Mouse (Mus musculus): Measurements from ENCODE around the gene Gm49711. TPM values are rescaled to one million over a fixed set of nuclear protein-coding genes. Genes with fewer than 3 reads are reported as not detected.
"Not testable (repeated sequence)": the region's sequence is repeated elsewhere in the genome, so short reads cannot be mapped to it uniquely, and the experiment has no call there.

Gm49711 gene
- polyA plus RNA-seq, 1 experiment from 2014 or later = not detected

- H3K4me2 ChIP-seq; H3K27ac ChIP-seq; H3K36me3 ChIP-seq; H3K9me3 ChIP-seq (replicated peaks); H3K9ac ChIP-seq; H3K4me1 ChIP-seq; ATAC-seq; H3K27me3 ChIP-seq (replicated peaks); H3K4me3 ChIP-seq: not testable (repeated sequence)
- WGBS (ENCODE audit: insufficient replicate concordance) = 69% methylated on average over 5 of the region's 5 CpGs
Measured at GRCm38 (mm10) chr16:92210316-92210715, 152.2 kb downstream of the Gm49711 start.

DNA sequence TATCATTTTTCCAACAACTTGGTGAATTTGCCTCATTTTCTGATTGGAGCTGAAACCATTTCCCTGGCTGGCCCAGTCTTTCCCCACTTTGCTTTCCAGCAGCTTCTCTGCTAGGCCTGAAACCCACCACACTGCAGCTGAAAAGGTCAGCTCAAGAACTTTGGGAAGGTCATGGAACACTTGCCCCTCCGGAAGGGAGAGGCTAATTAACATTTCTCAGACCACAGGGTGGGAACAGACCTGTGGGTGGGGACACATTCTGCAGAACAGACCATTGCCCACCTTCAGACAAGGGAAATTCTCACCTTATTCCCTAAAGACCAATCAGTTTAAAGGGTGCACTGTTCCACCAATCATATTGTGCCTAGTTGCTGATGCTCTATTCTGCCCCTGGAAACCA lies 155.8 kb downstream of the Gm49711 start:
- not testable (repeated sequence) for H3K9me3 ChIP-seq (replicated peaks); H3K4me1 ChIP-seq; H3K9ac ChIP-seq; ATAC-seq; H3K4me3 ChIP-seq; H3K4me2 ChIP-seq; H3K27me3 ChIP-seq (replicated peaks); H3K36me3 ChIP-seq; H3K27ac ChIP-seq
- 61% methylated on average over 1 of the region's 1 CpGs for WGBS (ENCODE audit: insufficient replicate concordance)

DNA sequence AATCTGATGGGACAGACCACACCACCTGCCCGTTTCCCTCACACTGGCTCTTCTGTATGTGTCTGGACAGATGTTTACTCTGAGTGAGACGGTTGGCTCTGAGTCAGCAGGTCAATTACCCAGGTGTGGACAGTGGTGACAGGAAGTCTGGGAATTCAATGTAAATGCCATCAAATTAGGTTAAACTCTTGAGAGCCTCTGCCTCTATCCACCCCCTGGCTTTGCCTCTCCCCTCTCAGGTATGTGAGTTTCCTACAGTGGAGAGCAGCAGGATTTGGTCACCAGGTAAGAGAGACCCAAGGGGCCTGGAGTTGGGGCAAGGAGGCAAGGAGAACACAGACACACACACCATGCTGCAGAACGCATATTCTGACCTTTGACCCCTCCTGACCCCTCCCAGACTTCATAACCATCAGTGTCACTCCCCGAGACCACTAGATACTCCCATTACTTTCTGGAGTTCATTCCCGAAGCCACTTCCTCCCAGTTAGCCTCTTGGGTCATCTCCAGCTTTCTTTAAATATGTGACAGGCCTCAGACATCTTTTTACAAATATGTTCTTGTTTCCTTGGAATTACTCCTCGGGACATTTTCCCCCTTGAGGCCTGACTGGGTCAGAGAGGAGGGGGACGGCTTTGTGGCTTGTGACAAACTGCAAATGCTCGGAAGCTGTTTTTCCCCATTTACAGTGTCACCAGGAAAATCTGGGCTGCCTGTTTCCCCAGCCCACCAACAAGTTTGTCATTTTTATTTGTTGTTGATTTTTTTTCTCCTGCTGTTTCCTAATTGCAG lies 157.7 kb downstream of the Gm49711 start:
- Histone ChIP-seq H3K4me2 (no peak overlapping the region), H3K36me3 (no peaks in the 10 kb centered on the region), H3K4me1 (no peaks in the 10 kb centered on the region), H3K9ac (no peak overlapping the region), H3K27ac (no peak overlapping the region), H3K4me3 (no peak overlapping the region), H3K27me3 (replicated peaks) (no peaks in the 10 kb centered on the region), H3K9me3 (replicated peaks) (no peaks in the 10 kb centered on the region)
- WGBS (ENCODE audit: insufficient replicate concordance) = 55% methylated on average over 8 of the region's 8 CpGs
- no peak for ATAC-seq

- Histone ChIP-seq H3K9ac (no peak overlapping the region), H3K27me3 (replicated peaks) (no peaks in the 10 kb centered on the region), H3K4me2 (no peak overlapping the region), H3K36me3 (no peaks in the 10 kb centered on the region), H3K4me3 (no peak overlapping the region), H3K4me1 (no peaks in the 10 kb centered on the region), H3K27ac (no peak overlapping the region), H3K9me3 (replicated peaks) (0 out of 2 replicates have a peak, but pooled peaks cover 4% of the 10 kb centered on the region)
- ATAC-seq = no peak
- WGBS (ENCODE audit: insufficient replicate concordance) = 75% methylated on average over 11 of the region's 11 CpGs
Measured at GRCm38 (mm10) chr16:92220754-92221153, 162.6 kb downstream of the Gm49711 start.

DNA sequence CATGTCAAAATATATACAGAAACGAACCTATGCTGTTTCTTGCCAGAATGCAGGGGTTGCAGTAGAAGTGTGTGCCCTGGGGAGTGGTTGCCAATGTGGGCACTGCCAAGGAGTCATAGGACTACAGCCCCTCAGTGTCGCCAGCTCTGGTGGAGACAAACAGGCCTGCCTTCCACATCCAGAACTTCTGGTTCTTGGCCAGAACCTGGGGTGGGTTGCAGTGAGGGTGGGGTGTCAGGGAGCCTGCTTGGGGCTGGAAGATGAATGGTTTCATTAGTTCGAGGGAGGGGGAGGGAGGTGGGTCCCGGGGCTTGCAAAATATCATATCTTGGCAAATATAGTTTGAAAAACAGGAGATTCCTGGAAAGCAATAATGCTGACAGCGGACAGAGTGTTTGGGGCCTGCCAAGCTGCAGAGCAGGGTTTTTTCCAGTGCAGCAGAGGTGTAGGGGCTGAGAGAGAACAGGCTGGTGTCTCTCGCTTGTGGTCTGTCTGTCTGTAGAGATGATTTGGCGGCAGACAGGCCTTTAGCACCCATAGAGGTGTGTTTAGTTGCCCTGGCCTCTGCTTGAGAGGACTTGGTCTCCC lies 170.3 kb downstream of the Gm49711 start:
- 52% methylated on average over 7 of the region's 7 CpGs for WGBS (ENCODE audit: insufficient replicate concordance)
- Histone ChIP-seq H3K9ac (no peak overlapping the region), H3K4me2 (no peak overlapping the region), H3K27me3 (replicated peaks) (no peaks in the 10 kb centered on the region), H3K9me3 (replicated peaks) (no peaks in the 10 kb centered on the region), H3K27ac (no peak overlapping the region), H3K36me3 (no peaks in the 10 kb centered on the region), H3K4me3 (no peak overlapping the region), H3K4me1 (no peaks in the 10 kb centered on the region)
- no peak for ATAC-seq

- no peak overlapping the region for H3K4me2 ChIP-seq
- H3K9ac ChIP-seq = no peak overlapping the region
- no peaks in the 10 kb centered on the region for H3K36me3 ChIP-seq
- H3K9me3 ChIP-seq (replicated peaks) = no peaks in the 10 kb centered on the region
- no peaks in the 10 kb centered on the region for H3K27me3 ChIP-seq (replicated peaks)
- H3K27ac ChIP-seq = no peak overlapping the region
- no peak overlapping the region for H3K4me3 ChIP-seq
- 71% methylated on average over 6 of the region's 6 CpGs for WGBS (ENCODE audit: insufficient replicate concordance)
- ATAC-seq = no peak
- no peaks in the 10 kb centered on the region for H3K4me1 ChIP-seq
Measured at GRCm38 (mm10) chr16:92230476-92230931, 172.4 kb downstream of the Gm49711 start.

- H3K27ac ChIP-seq = no peak overlapping the region
- H3K4me1 ChIP-seq = no peaks in the 10 kb centered on the region
- no peak overlapping the region for H3K4me3 ChIP-seq
- no peak overlapping the region for H3K9ac ChIP-seq
- H3K4me2 ChIP-seq = no peak overlapping the region
- H3K36me3 ChIP-seq = no peaks in the 10 kb centered on the region
- H3K9me3 ChIP-seq (replicated peaks) = no peaks in the 10 kb centered on the region
- no peaks in the 10 kb centered on the region for H3K27me3 ChIP-seq (replicated peaks)
- no peak for ATAC-seq
- 36% methylated on average over 5 of the region's 5 CpGs for WGBS (ENCODE audit: insufficient replicate concordance)
Measured at GRCm38 (mm10) chr16:92234530-92234929, 176.4 kb downstream of the Gm49711 start.

DNA sequence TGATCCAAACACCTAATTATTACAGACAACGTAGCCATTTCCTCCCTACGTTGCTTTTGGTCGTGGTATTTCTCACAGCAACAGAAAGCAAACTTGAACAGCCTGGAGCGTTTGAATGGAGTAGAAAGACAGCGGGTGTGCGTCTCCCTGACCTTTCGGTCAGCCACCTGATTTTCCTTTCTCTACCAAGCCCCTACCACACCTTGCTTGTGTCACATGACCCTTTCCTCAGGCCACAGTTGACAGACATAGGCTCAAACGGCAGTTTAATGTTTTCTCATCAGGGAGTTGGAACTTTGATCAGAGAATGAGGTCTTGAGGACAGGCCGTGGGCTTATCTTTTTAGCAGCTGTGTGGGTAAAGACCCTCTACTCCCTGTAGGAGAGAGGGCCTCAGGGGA lies 177.1 kb downstream of the Gm49711 start:
- no peak overlapping the region for H3K4me2 ChIP-seq
- no peak overlapping the region for H3K9ac ChIP-seq
- H3K36me3 ChIP-seq = no peaks in the 10 kb centered on the region
- no peak overlapping the region for H3K27ac ChIP-seq
- WGBS (ENCODE audit: insufficient replicate concordance) = 51% methylated on average over 9 of the region's 9 CpGs
- ATAC-seq = no peak
- no peaks in the 10 kb centered on the region for H3K4me1 ChIP-seq
- no peaks in the 10 kb centered on the region for H3K9me3 ChIP-seq (replicated peaks)
- no peaks in the 10 kb centered on the region for H3K27me3 ChIP-seq (replicated peaks)
- no peak overlapping the region for H3K4me3 ChIP-seq

Other genes starting within 250 kb of the Gm49711 start
- 49.3 and 54.7 TPM in 2 replicates for gene Mrps6, start within 50 bp of the Gm49711 start, polyA plus RNA-seq (2016; fragmentation: Nextera tagmentation; extraction: Ambion mirVana)
- gene Slc5a3, start within 50 bp of the Gm49711 start, polyA plus RNA-seq (2016; fragmentation: Nextera tagmentation; extraction: Ambion mirVana) = 2.4 and 2.8 TPM in 2 replicates
- gene Kcne2, start 234.1 kb downstream of the Gm49711 start, polyA plus RNA-seq (2016; fragmentation: Nextera tagmentation; extraction: Ambion mirVana) = 0.13 TPM in 1 of 2 replicates, not detected in the other
- 76.4 and 76.8 TPM in 2 replicates for gene Smim11, start 243.0 kb downstream of the Gm49711 start, polyA plus RNA-seq (2016; fragmentation: Nextera tagmentation; extraction: Ambion mirVana)